Mouse (Mus musculus) adrenal gland (tissue): ENCODE data around the gene B230118H07Rik.

Experiments used
- intact Hi-C: fragments of 180-260 bp; cut with DNase I; formaldehyde crosslinking; loops from one replicate; pipeline ENCODE4 v1.15.1; 2025
- long read RNA-seq, 2 experiments: library from polyadenylated mRNA; unstranded; transcript quantifications; one replicate each; pipeline ENCODE4 v2.0.0; 2020; ENCODE audit warnings: borderline replicate concordance in 1 of 2; ENCODE audit not compliant: insufficient replicate concordance in 1 of 2

B230118H07Rik gene
- long read RNA-seq, experiment 1, transcript B230118H07Rik-203 (7 exons, 2,273 nt): major isoform, 38 of 47 reads
- long read RNA-seq, experiment 1, partial matches to known transcripts: 0 of 47 reads
- long read RNA-seq, experiment 1, other reads (novel, unspliced or antisense): 8 of 47 reads
- long read RNA-seq, experiment 2, transcript B230118H07Rik-203 (7 exons, 2,273 nt): major isoform, 66 of 73 reads
- long read RNA-seq, experiment 2, partial matches to known transcripts: 1 of 73 reads
- long read RNA-seq, experiment 2, other reads (novel, unspliced or antisense): 6 of 73 reads

- intact Hi-C loops: no loop called here
Observed at GRCm38 (mm10) chr2:101649114-101649671, at the start of gene B230118H07Rik, which contains the start of gene Rag1. B230118H07Rik (minus strand) TSS chr2:101649532. Rag1 (minus strand) TSS chr2:101649501.

GRCm38 (mm10) chr2:101695584-101695983 lies 46.3 kb upstream of the B230118H07Rik start:
- intact Hi-C loops: no loop called here

- intact Hi-C loops: loop anchor here (5.0 kb wide), 1 partner anchor 179 kb away; no protein-coding TSS in a partner anchor
Observed at GRCm38 (mm10) chr2:101693577-101694215, 44.4 kb upstream of the B230118H07Rik start.

- intact Hi-C loops: loop anchor here (5.0 kb wide), 1 partner anchor 179 kb away; no protein-coding TSS in a partner anchor
Observed at GRCm38 (mm10) chr2:101693043-101693442, 43.7 kb upstream of the B230118H07Rik start.

GRCm38 (mm10) chr2:101690252-101690827 lies 41.0 kb upstream of the B230118H07Rik start:
- intact Hi-C loops: loop anchor here (5.0 kb wide), 1 partner anchor 182 kb away; no protein-coding TSS in a partner anchor

- intact Hi-C loops: no loop called here
Observed at GRCm38 (mm10) chr2:101688011-101688410, 38.7 kb upstream of the B230118H07Rik start.

GRCm38 (mm10) chr2:101684421-101684820 lies 35.1 kb upstream of the B230118H07Rik start:
- intact Hi-C loops: no loop called here

GRCm38 (mm10) chr2:101679164-101679784 lies 29.9 kb upstream of the B230118H07Rik start:
- intact Hi-C loops: no loop called here

- intact Hi-C loops: no loop called here
Observed at GRCm38 (mm10) chr2:101678236-101679021, 29.1 kb upstream of the B230118H07Rik start, which contains the start of gene Traf6. Traf6 (plus strand) TSS chr2:101678429.

GRCm38 (mm10) chr2:101673547-101673946 lies 24.2 kb upstream of the B230118H07Rik start:
- intact Hi-C loops: no loop called here

- intact Hi-C loops: no loop called here
Observed at GRCm38 (mm10) chr2:101668751-101669150, 19.4 kb upstream of the B230118H07Rik start.

- intact Hi-C loops: no loop called here
Observed at GRCm38 (mm10) chr2:101665703-101666092, 16.4 kb upstream of the B230118H07Rik start.

GRCm38 (mm10) chr2:101665058-101665702 lies 15.8 kb upstream of the B230118H07Rik start:
- intact Hi-C loops: no loop called here

GRCm38 (mm10) chr2:101660536-101660935 lies 11.2 kb upstream of the B230118H07Rik start:
- intact Hi-C loops: no loop called here

- intact Hi-C loops: loop anchor here (5.0 kb wide), 1 partner anchor 181 kb away; no protein-coding TSS in a partner anchor
Observed at GRCm38 (mm10) chr2:101652921-101653597, 3.7 kb upstream of the B230118H07Rik start.

- intact Hi-C loops: loop anchor here (5.0 kb wide), 1 partner anchor 180 kb away; no protein-coding TSS in a partner anchor
Observed at GRCm38 (mm10) chr2:101652204-101652920, 3.0 kb upstream of the B230118H07Rik start.

- intact Hi-C loops: loop anchor here (5.0 kb wide), 1 partner anchor 178 kb away; no protein-coding TSS in a partner anchor
Observed at GRCm38 (mm10) chr2:101650446-101650845, 1.1 kb upstream of the B230118H07Rik start.

GRCm38 (mm10) chr2:101648361-101648760 lies 971 bp downstream of the B230118H07Rik start:
- intact Hi-C loops: no loop called here
